Mouse (Mus musculus) intestine, postnatal 0 days (tissue): ENCODE measurements at regions not wholly inside any gene's neighbourhood (a gene's known extent, or its start where the extent isn't known, plus 50 kb on each side); places are given as distances from the start of the nearest gene placed in this dataset.

Experiments used
- ATAC-seq: fragments of 200-750 bp; cut with Nextera tagmentation; 2 replicates; pipeline ENCODE4 v1.8.0; 2017; ENCODE audit warnings: mild to moderate bottlenecking, moderate TSS enrichment, moderate library complexity
- H3K27ac ChIP-seq: fragments of 300-500 bp; sonication (generic); 2 replicates; pipeline ENCODE4 v1.5.1; 2014; ENCODE audit warnings: mild to moderate bottlenecking, low read depth, low read length, moderate library complexity
- H3K27me3 ChIP-seq: fragments of 300-500 bp; sonication (generic); replicated peaks from 2 replicates; pipeline ENCODE4 v1.6.1; 2014; ENCODE audit warnings: low read length, mixed read lengths; ENCODE audit not compliant: control insufficient read depth, insufficient read depth
- H3K36me3 ChIP-seq: fragments of 300-500 bp; sonication (generic); 2 replicates; pipeline ENCODE4 v1.6.1; 2014; ENCODE audit warnings: mild to moderate bottlenecking, moderate library complexity; ENCODE audit not compliant: control insufficient read depth, insufficient read depth
- H3K4me1 ChIP-seq: fragments of 300-500 bp; sonication (generic); replicated peaks from 2 replicates; pipeline ENCODE4 v1.6.1; 2014; ENCODE audit warnings: antibody characterized with exemption, low read length, mixed read lengths; ENCODE audit not compliant: control insufficient read depth, insufficient read depth
- H3K4me2 ChIP-seq: fragments of 300-500 bp; sonication (generic); replicated peaks from 2 replicates; pipeline ENCODE4 v1.6.1; 2014; ENCODE audit warnings: low read depth, mild to moderate bottlenecking, moderate library complexity
- H3K4me3 ChIP-seq: fragments of 300-500 bp; sonication (generic); 2 replicates; pipeline ENCODE4 v1.5.1; 2014; ENCODE audit warnings: low read depth, low read length
- H3K9ac ChIP-seq: fragments of 300-500 bp; sonication (generic); 2 replicates; pipeline ENCODE4 v1.6.1; 2014; ENCODE audit warnings: mild to moderate bottlenecking, low read depth, low read length
- H3K9me3 ChIP-seq: fragments of 300-500 bp; sonication (generic); 2 replicates; pipeline ENCODE4 v1.6.1; 2016; ENCODE audit warnings: mixed run types; ENCODE audit not compliant: control insufficient read depth
- CTCF ChIP-seq: sonication (generic); IDR thresholded peaks from 2 replicates; pipeline ENCODE4 v1.5.1; 2016; ENCODE audit warnings: low read depth, mild to moderate bottlenecking, control low read depth, antibody characterized with exemption, moderate library complexity
- WGBS: fragments of 180-500 bp; shearing (Covaris S2); extraction: QIAGEN DNeasy Blood & Tissue Kit; methylation state at CpG from one replicate; pipeline ENCODE4 v1.1.7; 2014; 5-methylcytosine and 5-hydroxymethylcytosine counted together

DNA sequence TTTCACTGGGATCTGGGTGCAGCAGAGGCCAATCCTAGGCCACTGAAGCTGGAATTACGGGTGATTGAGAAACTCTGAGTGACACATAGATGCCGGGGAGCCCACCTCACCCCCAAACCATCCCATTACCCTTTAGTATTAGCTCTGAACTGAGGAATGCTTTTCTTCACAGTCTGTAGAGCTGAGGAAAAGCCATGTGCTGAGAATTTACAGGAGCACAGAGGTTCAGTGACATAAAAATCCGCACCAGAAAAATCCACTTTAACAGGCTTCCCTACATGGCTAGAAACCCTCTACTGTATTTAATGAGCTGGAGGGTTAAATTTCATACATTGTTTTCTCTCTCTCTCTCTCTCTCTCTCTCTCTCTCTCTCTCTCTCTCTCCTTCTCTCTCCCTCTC is 1753.4 kb downstream of the Efnb2 start:
- H3K4me2 ChIP-seq, result no peak overlapping the region
- no peaks in the 10 kb centered on the region for H3K36me3 ChIP-seq
- no peak overlapping the region for H3K27ac ChIP-seq
- H3K9ac ChIP-seq, result no peak overlapping the region
- H3K4me3 ChIP-seq, result no peak overlapping the region
- H3K4me1 ChIP-seq, result no peaks in the 10 kb centered on the region
- 87% methylated on average over 3 of the region's 3 CpGs for WGBS
- TF ChIP-seq CTCF, result no peak
- no peak for ATAC-seq
- H3K9me3 ChIP-seq, result no peaks in the 10 kb centered on the region
- no peaks in the 10 kb centered on the region for H3K27me3 ChIP-seq

DNA sequence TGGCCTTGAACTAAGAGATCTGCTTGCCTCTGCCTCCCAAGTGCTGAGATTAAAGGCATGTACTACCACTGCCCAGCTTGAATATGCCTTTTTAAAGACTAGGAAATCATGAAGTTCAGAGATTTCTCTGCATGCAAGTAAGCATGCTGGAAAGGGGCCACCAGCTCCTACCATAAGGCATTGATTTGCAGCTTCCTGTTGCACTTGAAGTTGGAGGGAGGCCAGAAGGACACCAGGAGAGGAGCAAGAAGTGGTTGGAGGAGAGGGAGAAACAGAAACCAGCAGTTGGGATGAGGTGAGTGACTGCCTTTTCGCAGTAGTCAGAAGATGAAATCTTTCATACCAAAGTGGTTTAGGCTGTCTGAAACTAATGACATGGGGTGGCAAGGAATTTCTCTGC is 1769.6 kb downstream of the Efnb2 start:
- no peak for TF ChIP-seq CTCF
- no peak for ATAC-seq
- Histone ChIP-seq H3K4me3 (no peak overlapping the region), H3K27me3 (no peaks in the 10 kb centered on the region), H3K9me3 (no peaks in the 10 kb centered on the region), H3K36me3 (no peaks in the 10 kb centered on the region), H3K4me2 (no peak overlapping the region), H3K9ac (no peak overlapping the region), H3K4me1 (no peaks in the 10 kb centered on the region), H3K27ac (no peak overlapping the region)
- 62% methylated on average over 1 of the region's 1 CpGs for WGBS

DNA sequence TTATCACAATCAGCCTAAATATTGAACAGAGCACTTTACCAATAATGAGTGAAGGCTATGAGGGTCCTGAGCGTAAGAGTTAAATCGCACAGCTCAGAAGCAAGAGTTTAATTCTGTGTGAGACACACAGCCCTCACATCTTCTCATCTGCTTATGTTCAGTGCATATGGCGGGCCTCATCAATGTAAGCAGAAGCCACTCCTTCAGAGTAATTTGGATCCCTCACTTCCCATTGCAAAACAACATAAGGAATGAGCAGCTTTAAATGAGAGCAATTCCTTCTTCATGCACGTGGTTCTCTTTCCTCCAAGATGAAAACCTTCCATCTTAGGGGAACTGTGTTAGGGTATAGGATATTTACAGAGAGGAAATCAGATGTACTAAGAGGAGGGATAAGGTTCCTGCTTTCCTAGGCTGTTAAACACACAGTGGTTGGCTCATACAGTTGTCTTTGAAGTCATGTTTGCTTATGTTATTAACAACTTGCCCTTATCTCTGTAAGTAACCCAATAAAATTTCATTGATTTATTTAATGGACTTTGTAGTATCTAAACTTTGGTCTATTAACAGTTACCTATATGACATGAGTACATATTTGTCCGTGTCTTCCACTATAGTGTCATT is 1774.2 kb downstream of the Efnb2 start:
- Histone ChIP-seq H3K27me3 (no peaks in the 10 kb centered on the region), H3K27ac (no peak overlapping the region), H3K36me3 (no peaks in the 10 kb centered on the region), H3K4me3 (no peak overlapping the region), H3K4me2 (no peak overlapping the region), H3K9ac (no peak overlapping the region), H3K9me3 (no peaks in the 10 kb centered on the region), H3K4me1 (no peaks in the 10 kb centered on the region)
- TF ChIP-seq CTCF, result no peak
- peak; percentile 89 for ATAC-seq
- WGBS, result 65% methylated on average over 5 of the region's 5 CpGs

DNA sequence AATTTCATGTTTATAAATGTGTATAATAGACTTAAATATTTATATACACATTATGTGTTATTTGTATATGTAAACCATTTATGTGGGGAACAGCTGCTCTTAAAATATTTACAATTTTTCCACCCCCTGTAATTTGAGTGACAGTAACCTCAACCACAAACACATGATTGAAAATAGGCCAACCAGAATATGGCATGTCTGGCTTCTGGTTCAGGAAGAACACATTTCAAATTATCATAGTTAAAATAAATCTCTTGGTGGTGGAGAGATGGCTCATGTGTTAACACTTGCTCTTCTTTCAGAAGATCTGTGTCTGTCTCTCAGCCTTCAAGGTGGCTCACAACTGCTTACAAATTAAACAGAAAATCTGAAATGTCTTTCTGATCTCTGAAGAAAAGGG is 1776.2 kb downstream of the Efnb2 start:
- Histone ChIP-seq H3K9ac (no peak overlapping the region), H3K4me2 (no peak overlapping the region), H3K4me1 (no peaks in the 10 kb centered on the region), H3K36me3 (no peaks in the 10 kb centered on the region), H3K27me3 (no peaks in the 10 kb centered on the region), H3K27ac (no peak overlapping the region), H3K4me3 (no peak overlapping the region), H3K9me3 (no peaks in the 10 kb centered on the region)
- no peak for TF ChIP-seq CTCF
- no peak for ATAC-seq

DNA sequence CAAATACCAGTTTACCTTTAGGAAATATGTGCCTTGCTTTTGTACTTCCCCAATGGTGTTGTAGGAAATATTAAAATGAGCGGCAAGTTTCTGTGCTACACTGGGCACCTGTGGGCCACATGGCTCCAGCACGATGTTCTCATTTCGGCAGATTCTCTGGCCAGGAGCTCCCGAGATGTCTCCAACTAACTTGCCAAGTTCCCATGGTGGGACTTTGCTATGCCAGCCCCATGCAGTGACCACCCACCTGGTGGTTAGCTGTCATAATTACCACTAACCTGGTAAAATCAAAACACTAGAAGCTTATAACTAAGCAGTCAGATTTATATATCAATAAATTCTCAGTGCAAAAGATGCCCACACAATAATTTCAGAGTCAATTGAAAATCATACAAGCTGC is 1777.5 kb upstream of the Slc10a2 start:
- Histone ChIP-seq H3K9ac (no peak overlapping the region), H3K27ac (no peak overlapping the region), H3K27me3 (no peaks in the 10 kb centered on the region), H3K4me1 (no peaks in the 10 kb centered on the region), H3K36me3 (no peaks in the 10 kb centered on the region), H3K4me3 (no peak overlapping the region), H3K9me3 (no peaks in the 10 kb centered on the region), H3K4me2 (no peak overlapping the region)
- 95% methylated on average over 4 of the region's 4 CpGs for WGBS
- ATAC-seq, result no peak
- no peak for TF ChIP-seq CTCF
